Mouse (Mus musculus): ENCODE data around the gene Lrba. TPM values are rescaled to one million over a fixed set of nuclear protein-coding genes. Genes with fewer than 3 reads are reported as not detected.

Gene Lrba
- total and polyA plus RNA-seq, 3 experiments, result 12.3 to 22.6 (median 13.8) TPM

DNA sequence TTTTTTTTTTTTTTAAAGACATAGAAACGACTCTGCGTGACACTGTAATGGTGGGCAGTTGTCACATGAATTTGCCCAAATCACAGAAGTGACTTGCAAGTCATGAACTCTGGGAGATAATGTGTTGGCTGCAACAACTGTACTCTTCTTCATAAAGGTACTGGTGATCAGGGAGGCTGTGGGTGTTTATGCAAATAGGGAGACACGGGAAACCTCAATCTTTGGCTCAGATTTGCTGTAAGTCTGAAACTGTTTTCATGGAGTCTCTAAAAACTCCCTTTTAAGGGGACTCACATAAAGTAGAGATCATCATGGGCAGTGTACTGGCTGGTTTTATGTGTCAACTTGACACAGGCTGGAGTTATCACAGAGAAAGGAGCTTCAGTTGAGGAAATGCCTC, 603.0 kb downstream of the Lrba start:
- dilution Hi-C loops (cut with MboI; ENCODE audit: extremely low pct_ligation_motif_present, extremely low pct_unique_long_range_greater_than_20kb, low sequenced_read_pairs), result no loop called here
- H3K4me1 ChIP-seq (ENCODE audit: control insufficient read depth in 1 of 2, insufficient read depth in 2 of 2), result peaks cover 6 to 14% of the 10 kb centered on the region in 2 experiments
- in situ Hi-C loops (cut with MboI; ENCODE audit: low pct_ligation_motif_present, low pct_unique_long_range_greater_than_20kb, low sequenced_read_pairs), result no loop called here
- H3K27me3 ChIP-seq (replicated peaks), result no peaks in the 10 kb centered on the region
- peaks cover 0 to 2% of the 10 kb centered on the region in 2 experiments for H3K36me3 ChIP-seq (replicated peaks in 1 of 2; ENCODE audit: control insufficient read depth in 1 of 2, insufficient read depth in 1 of 2, low read length in 1 of 2)
- H3K4me2 ChIP-seq (ENCODE audit: insufficient read depth, low read depth, poor library complexity, severe bottlenecking), result no peak overlapping the region; the same call in 1 of the 2 replicates
- no peaks in the 10 kb centered on the region for H3K79me2 ChIP-seq (replicated peaks; ENCODE audit: control insufficient read depth, extremely low read depth, insufficient read depth, poor library complexity, severe bottlenecking)
- no peak overlapping the region for H3K4me3 ChIP-seq (replicated peaks in 1 of 3; ENCODE audit: low read depth in 2 of 3, low read length in 2 of 3, poor library complexity in 1 of 3)
- TF ChIP-seq JUND (conservative IDR thresholded peaks at IDR 0.05; ENCODE audit: low read depth, low read length), result no peak
- no peak for TF ChIP-seq RCOR1 (conservative IDR thresholded peaks at IDR 0.05; ENCODE audit: low read depth, low read length)
- TF ChIP-seq ETS1 (conservative IDR thresholded peaks at IDR 0.05; ENCODE audit: low read depth, low read length), result no peak
- H3K9me3 ChIP-seq (replicated peaks; ENCODE audit: low read length), result no peaks in the 10 kb centered on the region
- no peak overlapping the region for H3K27ac ChIP-seq (ENCODE audit: insufficient read depth, low read depth)
- H3K9ac ChIP-seq (ENCODE audit: insufficient read depth, low read depth), result no peak overlapping the region
- peak; percentile 38 for DNase-seq (ENCODE audit: extremely low read depth)

DNA sequence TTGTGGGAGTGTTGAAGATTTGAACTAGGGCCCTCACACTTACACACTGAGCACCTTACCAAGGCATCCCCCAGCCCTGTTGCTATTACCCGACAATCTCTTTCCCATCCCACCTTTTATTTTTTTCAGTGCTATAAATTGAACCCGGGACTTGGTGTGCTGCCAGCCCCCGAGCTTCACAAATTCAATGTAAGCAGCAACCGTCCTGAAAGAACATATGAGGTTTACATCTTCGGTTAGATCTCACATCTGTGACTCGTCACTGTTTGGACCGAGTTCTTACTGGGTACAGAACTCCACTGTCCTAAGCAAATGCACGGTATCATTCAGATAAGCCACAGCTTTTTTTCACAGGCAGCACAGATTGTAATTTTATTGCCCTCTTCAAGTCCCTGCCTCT, 607.6 kb downstream of the Lrba start:
- in situ Hi-C loops (cut with MboI; ENCODE audit: low pct_ligation_motif_present, low pct_unique_long_range_greater_than_20kb, low sequenced_read_pairs) (no loop called here), dilution Hi-C loops (cut with MboI; ENCODE audit: extremely low pct_ligation_motif_present, extremely low pct_unique_long_range_greater_than_20kb, low sequenced_read_pairs) (no loop called here)
- Histone ChIP-seq H3K9ac (ENCODE audit: insufficient read depth, low read depth) (no peak overlapping the region), H3K4me1 (ENCODE audit: control insufficient read depth in 1 of 2, insufficient read depth in 2 of 2) (peaks cover under 1 to 13% of the 10 kb centered on the region in 2 experiments), H3K79me2 (replicated peaks; ENCODE audit: control insufficient read depth, extremely low read depth, insufficient read depth, poor library complexity, severe bottlenecking) (no peaks in the 10 kb centered on the region), H3K27me3 (replicated peaks) (no peaks in the 10 kb centered on the region), H3K9me3 (replicated peaks; ENCODE audit: low read length) (no peaks in the 10 kb centered on the region), H3K4me2 (ENCODE audit: insufficient read depth, low read depth, poor library complexity, severe bottlenecking) (no peak overlapping the region), H3K27ac (ENCODE audit: insufficient read depth, low read depth) (no peak overlapping the region), H3K36me3 (replicated peaks in 1 of 2; ENCODE audit: control insufficient read depth in 1 of 2, insufficient read depth in 1 of 2, low read length in 1 of 2) (no peaks in the 10 kb centered on the region), H3K4me3 (replicated peaks in 1 of 3; ENCODE audit: low read depth in 2 of 3, low read length in 2 of 3, poor library complexity in 1 of 3) (no peak overlapping the region)
- TF ChIP-seq TCF12 (IDR thresholded peaks at IDR 0.05; ENCODE audit: low read depth, low read length), result no peak
- TF ChIP-seq CHD1 (IDR thresholded peaks at IDR 0.05; ENCODE audit: low read depth, low read length), result no peak
- DNase-seq (ENCODE audit: extremely low read depth), result no peak

Other genes starting within 250 kb of the Lrba start
- gene Prss48, start 222.2 kb upstream of the Lrba start, total RNA-seq (2012; rRNA removed), result not detected in 2 replicates
- not detected in 2 replicates for gene Prss48, start 222.2 kb upstream of the Lrba start, total RNA-seq (2014; rRNA removed)
- not detected in 2 replicates for gene Prss48, start 222.2 kb upstream of the Lrba start, polyA plus RNA-seq (2012; ENCODE audit: insufficient read length, low read depth)
- gene Rps3a1, start 82.0 kb upstream of the Lrba start, total RNA-seq (2012; rRNA removed), result 3,430 and 3,559 TPM in 2 replicates
- gene Rps3a1, start 82.0 kb upstream of the Lrba start, total RNA-seq (2014; rRNA removed), result 4,566 and 5,270 TPM in 2 replicates
- 2,244 and 2,512 TPM in 2 replicates for gene Rps3a1, start 82.0 kb upstream of the Lrba start, polyA plus RNA-seq (2012; ENCODE audit: insufficient read length, low read depth)

Measured in CH12.LX (cell line).